Mouse (Mus musculus) limb, embryonic 15.5 days (tissue): ENCODE results near the gene Sirt2. TPM values are rescaled to one million over a fixed set of nuclear protein-coding genes. Genes with fewer than 3 reads are reported as not detected.

Source experiments
- ATAC-seq: fragments of 200-750 bp; cut with Nextera tagmentation; 2 replicates; pipeline ENCODE4 v1.8.0; 2017; ENCODE audit warnings: low read depth, moderate TSS enrichment; ENCODE audit not compliant: insufficient number of reproducible peaks, low FRiP score, low TSS enrichment
- H3K27ac ChIP-seq: fragments of 300-500 bp; sonication (generic); 2 replicates; pipeline ENCODE4 v1.5.1; 2015; ENCODE audit warnings: moderate library complexity, mild to moderate bottlenecking, inconsistent platforms
- H3K27me3 ChIP-seq: fragments of 300-500 bp; sonication (generic); 2 replicates; pipeline ENCODE4 v1.6.1; 2015; ENCODE audit warnings: inconsistent platforms
- H3K36me3 ChIP-seq: fragments of 300-500 bp; sonication (generic); 2 replicates; pipeline ENCODE4 v1.6.1; 2015; ENCODE audit warnings: inconsistent platforms
- H3K4me1 ChIP-seq: fragments of 300-500 bp; sonication (generic); 2 replicates; pipeline ENCODE4 v1.6.1; 2015; ENCODE audit warnings: inconsistent platforms
- H3K4me2 ChIP-seq: fragments of 300-500 bp; sonication (generic); 2 replicates; pipeline ENCODE4 v1.6.1; 2015; ENCODE audit warnings: mild to moderate bottlenecking, inconsistent platforms
- H3K4me3 ChIP-seq: fragments of 300-500 bp; sonication (generic); 2 replicates; pipeline ENCODE4 v1.5.1; 2015; ENCODE audit warnings: mild to moderate bottlenecking, inconsistent platforms
- H3K9ac ChIP-seq: fragments of 300-500 bp; sonication (generic); 2 replicates; pipeline ENCODE4 v1.6.1; 2015; ENCODE audit warnings: inconsistent platforms
- H3K9me3 ChIP-seq: fragments of 300-500 bp; sonication (generic); 2 replicates; pipeline ENCODE4 v1.6.1; 2016; ENCODE audit warnings: inconsistent platforms
- WGBS: fragments of 180-500 bp; shearing (Covaris S2); methylation state at CpG from one replicate; pipeline ENCODE4 v1.1.7; 2015; 5-methylcytosine and 5-hydroxymethylcytosine counted together
- polyA plus RNA-seq: library from polyadenylated mRNA; unstranded; fragments of >200 nt; fragmentation: Nextera tagmentation; extraction: Ambion mirVana; gene quantifications from 2 replicates; pipeline ENCODE4 v1.2.1, GENCODE M21; 2015

Gene Sirt2
- polyA plus RNA-seq, 1 experiment from 2014 or later: 79.8 TPM

DNA sequence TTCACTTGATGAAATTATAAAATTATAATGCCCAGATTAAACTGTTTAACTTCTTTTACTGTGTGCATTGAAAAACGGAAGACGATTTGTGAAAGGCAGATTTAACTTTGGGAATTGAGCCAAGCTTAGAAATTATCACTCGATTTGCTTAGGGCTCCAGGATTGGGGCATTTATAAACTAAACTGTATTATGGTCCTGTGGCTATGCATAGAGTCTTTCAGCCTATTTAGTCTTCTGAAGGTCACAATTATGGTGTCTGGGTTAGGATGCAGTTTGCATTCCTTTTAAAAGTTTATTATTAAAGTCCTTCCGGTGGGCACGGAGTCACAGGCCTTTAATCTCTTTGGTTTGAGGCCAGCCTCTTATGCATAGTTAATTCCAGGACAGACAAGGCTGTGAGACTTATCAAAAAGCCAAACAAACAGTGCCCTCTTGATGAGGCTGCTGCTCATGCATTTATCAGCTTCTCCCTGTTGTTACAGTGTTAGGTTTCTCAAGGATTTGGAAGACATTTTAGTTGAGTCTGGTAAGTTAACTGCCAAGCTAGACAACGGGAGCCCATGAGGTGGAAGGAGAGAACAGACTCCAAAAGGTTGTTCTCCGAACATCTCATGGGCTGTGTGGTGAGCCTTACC is 45.2 kb downstream of the Sirt2 start:
- Histone ChIP-seq H3K27me3 (no peaks in the 10 kb centered on the region), H3K27ac (peak overlapping the region; percentile 98), H3K9me3 (no peaks in the 10 kb centered on the region), H3K4me2 (peak overlapping the region; percentile 63), H3K4me3 (peak overlapping the region; percentile 76), H3K36me3 (peaks cover 46% of the 10 kb centered on the region), H3K9ac (peak overlapping the region; percentile 39), H3K4me1 (peaks cover 46% of the 10 kb centered on the region)
- 7% methylated on average over 7 of the region's 7 CpGs for WGBS
- ATAC-seq: no peak

DNA sequence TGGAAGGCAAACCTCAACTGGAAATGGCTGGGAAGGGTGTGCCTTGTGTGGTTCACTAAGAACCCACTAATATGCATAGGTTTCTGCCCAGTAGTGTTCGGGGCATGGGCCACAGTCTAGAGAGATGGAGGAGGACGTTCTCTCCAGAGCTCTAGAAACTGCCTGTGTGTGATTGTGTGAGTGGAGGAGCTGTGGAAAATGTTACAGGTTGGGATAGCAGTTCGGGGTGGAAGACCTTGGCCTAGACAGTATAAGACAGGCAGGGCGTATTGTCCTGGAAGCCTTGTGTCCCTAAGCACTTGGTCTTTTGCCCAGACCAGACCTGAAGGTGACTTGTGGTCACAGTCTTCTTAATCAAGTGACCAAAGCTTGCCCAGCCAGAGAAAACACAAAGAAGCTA is 45.9 kb downstream of the Sirt2 start:
- H3K4me1 ChIP-seq: peaks cover 45% of the 10 kb centered on the region
- no peaks in the 10 kb centered on the region for H3K9me3 ChIP-seq
- H3K4me3 ChIP-seq: peak overlapping the region; percentile 76
- H3K27ac ChIP-seq: peak overlapping the region; percentile 98
- H3K9ac ChIP-seq: peak overlapping the region; percentile 39; the same call in 1 of the 2 replicates
- H3K27me3 ChIP-seq: no peaks in the 10 kb centered on the region
- H3K36me3 ChIP-seq: peaks cover 53% of the 10 kb centered on the region
- ATAC-seq: no peak
- 56% methylated on average over 4 of the region's 4 CpGs for WGBS
- peak overlapping the region; percentile 63 for H3K4me2 ChIP-seq

- WGBS: 72% methylated on average over 5 of the region's 5 CpGs
- Histone ChIP-seq H3K9ac (0 out of 2 replicates have a peak overlapping the region, but pooled peaks have one; percentile 17), H3K4me1 (peaks cover 45% of the 10 kb centered on the region), H3K9me3 (no peaks in the 10 kb centered on the region), H3K27me3 (no peaks in the 10 kb centered on the region), H3K4me3 (peak overlapping the region; percentile 76), H3K36me3 (peaks cover 58% of the 10 kb centered on the region), H3K27ac (no peak overlapping the region), H3K4me2 (peak overlapping the region; percentile 63)
- no peak for ATAC-seq
These were observed 46.4 kb downstream of the Sirt2 start for GRCm38 (mm10) chr7:28812949-28813348.

GRCm38 (mm10) chr7:28814306-28815034 is 47.9 kb downstream of the Sirt2 start:
- Histone ChIP-seq H3K4me1 (peaks cover 48% of the 10 kb centered on the region), H3K27ac (no peak overlapping the region), H3K4me2 (no peak overlapping the region), H3K9me3 (no peaks in the 10 kb centered on the region), H3K36me3 (peaks cover 72% of the 10 kb centered on the region), H3K4me3 (no peak overlapping the region), H3K9ac (no peak overlapping the region), H3K27me3 (no peaks in the 10 kb centered on the region)
- WGBS: 88% methylated on average over 5 of the region's 5 CpGs
- no peak for ATAC-seq

GRCm38 (mm10) chr7:28815230-28815629 is 48.7 kb downstream of the Sirt2 start:
- H3K4me2 ChIP-seq: no peak overlapping the region
- H3K27me3 ChIP-seq: no peaks in the 10 kb centered on the region
- H3K27ac ChIP-seq: no peak overlapping the region
- WGBS: 87% methylated on average over 9 of the region's 9 CpGs
- H3K9ac ChIP-seq: no peak overlapping the region
- no peak for ATAC-seq
- H3K4me1 ChIP-seq: peaks cover 48% of the 10 kb centered on the region
- H3K4me3 ChIP-seq: no peak overlapping the region
- peaks cover 79% of the 10 kb centered on the region for H3K36me3 ChIP-seq
- no peaks in the 10 kb centered on the region for H3K9me3 ChIP-seq

DNA sequence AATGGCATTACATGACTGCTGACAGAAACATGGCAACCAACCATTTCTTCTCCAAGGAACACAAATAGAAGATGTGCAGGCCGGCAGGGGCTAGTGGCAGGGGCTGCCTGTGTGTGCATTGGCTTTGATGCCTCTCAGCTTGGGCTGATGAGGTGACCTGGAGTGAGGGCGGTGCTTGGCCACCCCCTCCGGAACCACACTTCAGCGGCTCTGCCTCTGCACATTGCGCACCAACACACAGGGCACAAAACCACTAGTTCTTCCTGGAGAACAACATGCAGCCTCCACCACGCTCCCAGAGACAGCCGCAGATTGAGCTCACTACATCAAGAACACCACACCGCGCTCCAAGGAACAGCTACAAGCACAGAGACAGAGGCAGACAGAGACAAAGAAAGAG is 49.7 kb downstream of the Sirt2 start:
- 83% methylated on average over 9 of the region's 9 CpGs for WGBS
- no peak overlapping the region for H3K9ac ChIP-seq
- no peaks in the 10 kb centered on the region for H3K27me3 ChIP-seq
- H3K4me1 ChIP-seq: peaks cover 52% of the 10 kb centered on the region
- H3K4me2 ChIP-seq: no peak overlapping the region
- no peak for ATAC-seq
- H3K4me3 ChIP-seq: no peak overlapping the region
- no peak overlapping the region for H3K27ac ChIP-seq
- H3K9me3 ChIP-seq: no peaks in the 10 kb centered on the region
- peaks cover 89% of the 10 kb centered on the region for H3K36me3 ChIP-seq

DNA sequence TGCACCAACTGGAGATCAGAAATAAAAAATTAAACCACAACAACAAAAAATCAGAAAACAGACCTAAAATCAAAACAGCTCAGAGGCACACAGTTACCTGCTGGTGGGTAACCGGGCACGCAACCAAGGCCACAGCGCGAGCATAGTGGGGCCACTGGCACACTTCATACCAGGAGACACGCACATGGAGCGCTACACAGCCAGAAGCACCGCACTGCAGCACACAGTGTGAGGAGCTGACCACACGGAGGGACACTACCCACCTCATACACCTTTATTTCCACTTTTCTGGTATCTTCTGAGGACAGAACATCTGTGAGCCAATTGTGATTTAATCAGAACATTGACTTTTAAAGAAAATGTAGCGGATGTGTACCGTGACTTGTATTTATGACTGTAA is 50.4 kb downstream of the Sirt2 start:
- peaks cover 96% of the 10 kb centered on the region for H3K36me3 ChIP-seq
- H3K9ac ChIP-seq: no peak overlapping the region
- no peak overlapping the region for H3K4me3 ChIP-seq
- WGBS: 92% methylated on average over 10 of the region's 10 CpGs
- no peaks in the 10 kb centered on the region for H3K9me3 ChIP-seq
- H3K27ac ChIP-seq: no peak overlapping the region
- ATAC-seq: no peak
- peaks cover 54% of the 10 kb centered on the region for H3K4me1 ChIP-seq
- H3K27me3 ChIP-seq: no peaks in the 10 kb centered on the region
- no peak overlapping the region for H3K4me2 ChIP-seq

- Histone ChIP-seq H3K36me3 (peaks cover 97% of the 10 kb centered on the region), H3K9me3 (no peaks in the 10 kb centered on the region), H3K9ac (no peak overlapping the region), H3K4me3 (no peak overlapping the region), H3K27me3 (no peaks in the 10 kb centered on the region), H3K4me2 (no peak overlapping the region), H3K4me1 (peaks cover 48% of the 10 kb centered on the region), H3K27ac (no peak overlapping the region)
- no peak for ATAC-seq
- WGBS: 71% methylated on average over 6 of the region's 6 CpGs
These were observed 51.0 kb downstream of the Sirt2 start for GRCm38 (mm10) chr7:28817524-28817923.

GRCm38 (mm10) chr7:28817957-28818356 is 51.4 kb downstream of the Sirt2 start:
- peaks cover 98% of the 10 kb centered on the region for H3K36me3 ChIP-seq
- no peak overlapping the region for H3K27ac ChIP-seq
- WGBS: 71% methylated on average over 4 of the region's 4 CpGs
- ATAC-seq: no peak
- H3K4me2 ChIP-seq: no peak overlapping the region
- peaks cover 44% of the 10 kb centered on the region for H3K4me1 ChIP-seq
- no peak overlapping the region for H3K9ac ChIP-seq
- no peak overlapping the region for H3K4me3 ChIP-seq
- H3K9me3 ChIP-seq: no peaks in the 10 kb centered on the region
- H3K27me3 ChIP-seq: no peaks in the 10 kb centered on the region

DNA sequence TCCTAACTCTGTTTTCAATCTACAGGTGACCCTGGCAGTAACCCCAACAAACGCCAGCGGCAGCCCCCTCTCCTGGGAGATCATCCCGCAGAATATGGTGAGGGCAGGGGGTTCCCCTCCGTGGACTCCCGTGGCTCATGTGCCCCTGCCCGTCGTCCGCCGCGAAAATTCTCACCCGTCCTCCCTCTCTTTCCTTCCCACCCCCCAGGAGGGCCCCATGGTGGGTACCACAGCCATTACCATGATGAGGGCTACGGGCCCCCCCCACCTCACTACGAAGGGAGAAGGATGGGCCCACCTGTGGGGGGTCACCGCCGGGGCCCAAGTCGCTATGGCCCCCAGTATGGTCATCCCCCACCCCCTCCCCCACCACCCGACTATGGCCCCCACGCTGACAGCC is 51.9 kb downstream of the Sirt2 start:
- WGBS: 86% methylated on average over 18 of the region's 18 CpGs

DNA sequence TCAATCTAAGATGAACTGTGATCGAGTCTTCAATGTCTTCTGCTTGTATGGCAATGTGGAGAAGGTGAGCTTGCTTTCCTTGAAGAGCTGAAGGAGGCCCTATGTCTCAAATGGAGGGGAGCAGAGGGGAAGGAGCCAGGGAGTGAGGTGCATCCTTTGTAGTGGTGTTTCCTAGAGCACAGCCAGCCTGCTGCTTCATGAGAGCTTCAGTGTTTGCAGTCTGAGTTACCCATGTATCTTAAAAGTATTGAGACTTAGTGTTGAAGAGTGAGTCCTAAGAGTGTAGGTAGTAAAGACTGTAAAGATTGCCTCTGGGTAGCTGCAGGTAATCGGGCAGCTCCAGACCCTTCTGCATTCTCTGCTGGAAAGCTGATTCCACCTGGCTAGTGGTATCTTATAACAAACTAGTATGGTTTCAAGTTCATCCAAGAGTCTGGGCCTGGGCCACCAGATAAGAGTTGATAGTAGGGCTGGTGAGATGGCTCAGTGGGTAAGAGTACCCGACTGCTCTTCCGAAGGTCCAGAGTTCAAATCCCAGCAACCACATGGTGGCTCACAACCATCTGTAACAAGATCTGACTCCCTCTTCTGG is 52.4 kb downstream of the Sirt2 start:
- Histone ChIP-seq H3K36me3 (peaks cover 91% of the 10 kb centered on the region), H3K27me3 (no peaks in the 10 kb centered on the region), H3K9me3 (no peaks in the 10 kb centered on the region), H3K4me3 (no peak overlapping the region), H3K4me2 (no peak overlapping the region), H3K27ac (no peak overlapping the region), H3K9ac (no peak overlapping the region), H3K4me1 (peaks cover 37% of the 10 kb centered on the region)
- WGBS: 87% methylated on average over 4 of the region's 4 CpGs
- no peak for ATAC-seq

More for the DNA sequence above, 51.9 kb downstream of the Sirt2 start:
- H3K4me2 ChIP-seq: no peak overlapping the region
- no peak overlapping the region for H3K27ac ChIP-seq
- H3K4me1 ChIP-seq: peaks cover 41% of the 10 kb centered on the region
- no peak for ATAC-seq
- no peaks in the 10 kb centered on the region for H3K9me3 ChIP-seq
- H3K9ac ChIP-seq: no peak overlapping the region
- H3K27me3 ChIP-seq: no peaks in the 10 kb centered on the region
- no peak overlapping the region for H3K4me3 ChIP-seq
- peaks cover 96% of the 10 kb centered on the region for H3K36me3 ChIP-seq

DNA sequence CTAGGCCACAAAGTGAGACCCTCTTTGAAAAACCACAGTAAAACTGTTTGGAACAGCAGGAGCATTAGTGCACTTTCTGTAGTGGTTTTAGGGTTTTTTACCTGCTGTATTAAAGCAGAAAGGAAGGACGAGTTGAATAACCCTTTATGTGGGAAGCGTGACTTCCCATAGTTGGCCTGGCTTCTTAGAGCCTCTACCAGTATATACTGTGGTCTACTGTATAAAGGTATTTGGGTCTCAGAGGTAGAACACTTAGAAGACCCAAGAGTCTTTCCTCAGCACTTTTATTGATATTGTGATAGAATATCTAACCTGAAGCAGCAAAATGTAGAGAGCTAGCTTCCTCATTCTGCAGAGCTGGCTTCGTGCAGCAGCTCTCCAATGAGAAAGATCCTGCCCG is 53.0 kb downstream of the Sirt2 start:
- Histone ChIP-seq H3K4me2 (no peak overlapping the region), H3K4me1 (peaks cover 37% of the 10 kb centered on the region), H3K36me3 (peaks cover 85% of the 10 kb centered on the region), H3K4me3 (no peak overlapping the region), H3K9me3 (no peaks in the 10 kb centered on the region), H3K9ac (no peak overlapping the region), H3K27ac (no peak overlapping the region; the same call in 1 of the 2 replicates), H3K27me3 (no peaks in the 10 kb centered on the region)
- WGBS: 82% methylated on average over 4 of the region's 4 CpGs
- ATAC-seq: no peak
